Mouse (Mus musculus) C2C12 (cell line): ENCODE measurements around the gene Fkbp9.

Experiments
- CTCF ChIP-seq: IDR thresholded peaks from one replicate; pipeline ENCODE4 v1.5.1; 2011; ENCODE audit not compliant: control insufficient read depth, insufficient read depth, insufficient read length
- USF1 ChIP-seq: IDR thresholded peaks from one replicate; pipeline ENCODE4 v1.6.1; 2011; ENCODE audit warnings: low read depth, mild to moderate bottlenecking, control low read depth, moderate library complexity

- TF ChIP-seq CTCF = no peak
- peak; percentile 83 for TF ChIP-seq USF1
Measured at GRCm38 (mm10) chr6:56831697-56832406, at the start of gene Fkbp9.
